Mouse (Mus musculus): ENCODE data around the gene Plekhg2. TPM values are rescaled to one million over a fixed set of nuclear protein-coding genes. Genes with fewer than 3 reads are reported as not detected.
A peak's percentile ranks its signal among the peaks of the same experiment; 100 is the strongest.

The Plekhg2 gene
- polyA plus RNA-seq, 1 experiment from 2014 or later: 38.8 TPM

DNA sequence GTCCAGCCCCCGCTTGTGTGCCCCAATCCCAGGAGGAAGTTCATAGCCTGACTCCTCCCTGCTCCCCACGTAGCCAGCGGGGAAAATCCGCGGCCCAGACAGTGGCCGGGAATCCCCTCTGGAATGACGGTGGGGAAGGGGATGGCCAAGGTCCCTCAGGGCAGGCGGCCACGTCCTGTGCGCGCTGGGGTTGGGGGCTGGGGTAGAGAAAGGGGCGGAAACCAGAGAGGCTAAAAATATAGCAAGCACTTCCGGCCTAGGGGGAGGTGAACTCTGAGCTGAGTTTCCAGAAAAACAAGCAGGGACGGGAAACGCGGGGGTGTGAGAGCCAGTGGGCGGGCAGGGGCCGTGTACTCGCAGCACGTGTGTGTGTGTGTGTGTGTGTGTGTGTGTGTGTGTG is 9.5 kb upstream of the Plekhg2 start:
- peak; percentile 44 for ATAC-seq (replicated peaks; ENCODE audit: insufficient number of reproducible peaks, low FRiP score, low TSS enrichment, low read depth)

DNA sequence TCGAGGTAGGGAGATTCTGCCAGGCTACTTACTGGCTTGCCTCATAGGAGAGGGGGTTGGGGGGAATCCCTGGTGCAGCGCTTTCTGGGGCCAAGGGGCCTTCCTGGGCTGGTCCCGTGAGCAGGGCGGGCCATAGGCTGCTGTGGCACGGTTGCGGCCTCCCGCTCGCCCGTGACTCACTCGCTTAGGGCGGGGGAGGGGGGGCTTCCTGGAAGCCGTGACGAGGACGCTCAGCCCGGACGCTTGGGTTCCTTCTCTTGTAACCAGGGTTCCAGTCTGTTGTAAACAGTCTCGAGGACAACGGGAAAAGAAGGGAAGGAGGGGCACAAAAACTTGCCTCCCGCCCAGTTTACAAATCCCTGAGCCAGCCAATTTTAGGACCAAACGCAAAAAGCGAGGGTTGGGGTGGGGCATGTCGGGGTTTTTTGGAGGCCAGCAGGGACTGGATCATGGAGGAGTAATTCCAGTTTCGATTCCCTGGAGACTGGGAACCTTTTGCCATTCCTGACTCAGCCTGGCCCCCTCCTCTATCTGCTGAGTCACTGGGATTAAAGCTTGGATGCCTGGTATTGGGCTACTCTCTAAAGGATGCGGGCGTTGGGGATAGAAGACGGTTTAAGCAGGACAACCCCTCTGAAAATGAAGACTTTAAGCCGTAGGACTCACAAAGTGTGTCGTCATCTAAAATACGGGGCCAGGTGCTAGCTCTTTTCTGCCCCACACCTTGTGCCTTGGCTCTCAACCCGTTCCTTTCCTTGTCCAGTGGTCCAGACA is 8.8 kb upstream of the Plekhg2 start:
- no peaks in the 10 kb centered on the region for H3K9me3 ChIP-seq (replicated peaks; ENCODE audit: control insufficient read depth, low read length)
- DNase-seq (ENCODE audit: low spot score) (peak; percentile 56), ATAC-seq (replicated peaks; ENCODE audit: insufficient number of reproducible peaks, low FRiP score, low TSS enrichment, low read depth) (no peak)
- H3K4me3 ChIP-seq (ENCODE audit: low read depth, low read length): peak overlapping the region; percentile 27
- peak overlapping the region; percentile 74 for H3K9ac ChIP-seq (replicated peaks; ENCODE audit: low read length)
- H3K27me3 ChIP-seq (ENCODE audit: control insufficient read depth, insufficient read depth, low read length): no peaks in the 10 kb centered on the region
- peaks cover 25% of the 10 kb centered on the region for H3K4me1 ChIP-seq (ENCODE audit: control insufficient read depth, insufficient read depth, low read length)
- H3K4me2 ChIP-seq (ENCODE audit: low read depth, low read length): peak overlapping the region; percentile 60
- no peaks in the 10 kb centered on the region for H3K36me3 ChIP-seq (replicated peaks; ENCODE audit: control insufficient read depth, insufficient read depth, low read depth, low read length)
- peak overlapping the region; percentile 92 for H3K27ac ChIP-seq (replicated peaks; ENCODE audit: low read depth, low read length)
- WGBS: 4% methylated on average over 30 of the region's 30 CpGs

More for the DNA sequence above, 9.5 kb upstream of the Plekhg2 start:
- no peaks in the 10 kb centered on the region for H3K36me3 ChIP-seq (replicated peaks; ENCODE audit: control insufficient read depth, insufficient read depth, low read depth, low read length)
- H3K4me3 ChIP-seq (ENCODE audit: low read depth, low read length): peak overlapping the region; percentile 27
- DNase-seq (ENCODE audit: low spot score): peak; percentile 88
- H3K27ac ChIP-seq (replicated peaks; ENCODE audit: low read depth, low read length): peak overlapping the region; percentile 92
- H3K9me3 ChIP-seq (replicated peaks; ENCODE audit: control insufficient read depth, low read length): no peaks in the 10 kb centered on the region
- peaks cover 25% of the 10 kb centered on the region for H3K4me1 ChIP-seq (ENCODE audit: control insufficient read depth, insufficient read depth, low read length)
- H3K4me2 ChIP-seq (ENCODE audit: low read depth, low read length): peak overlapping the region; percentile 60
- H3K27me3 ChIP-seq (ENCODE audit: control insufficient read depth, insufficient read depth, low read length): no peaks in the 10 kb centered on the region
- WGBS: 2% methylated on average over 18 of the region's 20 CpGs
- H3K9ac ChIP-seq (replicated peaks; ENCODE audit: low read length): peak overlapping the region; percentile 74

DNA sequence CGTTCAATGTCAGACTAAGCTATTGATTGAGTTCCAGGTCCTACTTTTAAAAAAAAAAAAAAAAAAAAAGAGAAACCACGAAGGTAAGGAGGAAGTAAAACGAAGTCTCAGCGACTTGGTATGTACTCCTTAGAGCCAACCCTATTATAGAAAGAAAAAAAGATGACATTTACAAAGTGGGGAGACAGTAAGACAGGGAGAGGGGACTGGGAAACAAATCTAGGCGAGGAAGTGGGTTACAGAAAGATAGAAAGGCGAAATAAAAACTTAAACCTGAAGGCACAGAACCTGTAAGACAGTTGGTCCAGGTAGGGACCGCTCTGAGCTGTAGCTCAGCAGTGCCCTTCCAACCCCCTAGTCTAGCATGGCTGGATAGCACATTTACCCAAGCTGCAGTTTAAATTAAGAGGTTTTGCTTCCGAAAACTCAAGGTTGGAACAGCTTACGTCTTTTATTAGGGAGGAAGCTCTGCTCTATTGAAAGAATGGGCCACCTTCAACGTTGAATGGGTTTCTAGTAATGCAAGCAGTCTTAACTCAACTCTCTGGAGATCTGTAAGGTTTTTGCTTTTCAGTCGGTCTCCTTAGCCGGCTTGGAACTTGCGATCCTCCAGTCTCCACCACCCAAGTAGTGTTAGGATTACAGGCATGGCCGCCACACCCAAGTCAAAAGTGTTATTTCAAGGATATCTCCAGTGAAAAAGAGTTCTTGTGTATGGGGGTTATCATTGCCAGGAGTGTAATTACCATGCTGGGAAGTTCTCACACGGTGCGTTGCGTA is 8.0 kb upstream of the Plekhg2 start, which contains the start of gene Zfp36:
Zfp36 (minus strand) TSS at position 17 of the 780 bp plus-strand sequence.
- no peaks in the 10 kb centered on the region for H3K36me3 ChIP-seq (replicated peaks; ENCODE audit: control insufficient read depth, insufficient read depth, low read depth, low read length)
- no peak for ATAC-seq (replicated peaks; ENCODE audit: insufficient number of reproducible peaks, low FRiP score, low TSS enrichment, low read depth)
- H3K27me3 ChIP-seq (ENCODE audit: control insufficient read depth, insufficient read depth, low read length): no peaks in the 10 kb centered on the region
- peaks cover 25% of the 10 kb centered on the region for H3K4me1 ChIP-seq (ENCODE audit: control insufficient read depth, insufficient read depth, low read length)
- H3K27ac ChIP-seq (replicated peaks; ENCODE audit: low read depth, low read length): peak within 1 kb of the TSS; percentile 92
- no peaks in the 10 kb centered on the region for H3K9me3 ChIP-seq (replicated peaks; ENCODE audit: control insufficient read depth, low read length)
- H3K4me3 ChIP-seq (ENCODE audit: low read depth, low read length): peak within 1 kb of the TSS; percentile 62
- WGBS: 47% methylated on average over 17 of the region's 17 CpGs
- peak within 1 kb of the TSS; percentile 95 for H3K4me2 ChIP-seq (ENCODE audit: low read depth, low read length)
- DNase-seq (ENCODE audit: low spot score): no peak
- peak within 1 kb of the TSS; percentile 74 for H3K9ac ChIP-seq (replicated peaks; ENCODE audit: low read length)

DNA sequence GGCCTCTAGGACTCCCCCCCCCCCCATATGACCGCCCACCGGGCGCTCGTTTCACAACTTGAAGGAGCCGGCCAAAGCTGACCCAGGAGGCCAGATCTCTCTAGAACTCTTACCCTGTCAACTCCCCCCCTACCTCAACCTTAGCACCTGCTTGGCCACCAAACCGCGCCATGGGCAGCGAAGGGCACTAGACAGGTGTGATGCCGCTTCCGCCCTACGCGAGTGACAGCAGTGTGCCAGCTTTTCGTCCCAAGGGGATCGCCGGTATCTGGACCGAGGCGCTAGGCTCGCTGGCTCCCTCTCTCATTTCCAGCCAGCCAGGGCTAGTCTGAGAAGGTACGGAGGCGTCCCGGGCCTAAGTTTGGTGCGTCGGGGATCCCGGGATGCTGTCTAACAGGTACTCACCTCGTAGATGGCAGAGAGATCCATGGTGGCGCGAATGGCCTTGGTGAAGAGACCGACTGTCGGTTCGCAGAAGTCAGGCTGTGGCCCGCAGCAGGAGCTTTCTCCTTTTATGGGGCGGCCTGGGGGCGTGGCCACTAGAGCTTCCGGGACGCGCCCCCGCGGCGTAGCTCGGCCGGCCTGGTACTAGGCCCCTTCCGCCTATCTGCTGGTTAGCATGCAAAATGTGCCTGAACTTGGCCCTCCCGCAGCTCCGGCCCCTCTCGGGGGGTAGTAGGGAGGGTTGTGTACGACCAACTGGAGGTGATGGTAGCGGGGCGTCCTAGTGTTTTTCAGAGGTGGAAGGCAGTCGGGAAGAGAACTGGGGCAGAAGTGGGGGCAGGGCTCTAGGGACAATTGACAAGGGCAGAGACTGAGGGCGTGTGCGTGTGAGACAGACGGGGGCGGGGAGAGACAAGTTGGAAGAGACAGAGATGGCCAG is 6.6 kb upstream of the Plekhg2 start:
- Histone ChIP-seq H3K27me3 (ENCODE audit: control insufficient read depth, insufficient read depth, low read length) (no peaks in the 10 kb centered on the region), H3K27ac (replicated peaks; ENCODE audit: low read depth, low read length) (peak overlapping the region; percentile 75), H3K9me3 (replicated peaks; ENCODE audit: control insufficient read depth, low read length) (no peaks in the 10 kb centered on the region), H3K36me3 (replicated peaks; ENCODE audit: control insufficient read depth, insufficient read depth, low read depth, low read length) (no peaks in the 10 kb centered on the region), H3K9ac (replicated peaks; ENCODE audit: low read length) (peak overlapping the region; percentile 72), H3K4me3 (ENCODE audit: low read depth, low read length) (peak overlapping the region; percentile 62), H3K4me1 (ENCODE audit: control insufficient read depth, insufficient read depth, low read length) (peaks cover 25% of the 10 kb centered on the region), H3K4me2 (ENCODE audit: low read depth, low read length) (peak overlapping the region; percentile 95)
- ATAC-seq (replicated peaks; ENCODE audit: insufficient number of reproducible peaks, low FRiP score, low TSS enrichment, low read depth) (no peak), DNase-seq (ENCODE audit: low spot score) (peak; percentile 91)
- 1% methylated on average over 49 of the region's 53 CpGs for WGBS

DNA sequence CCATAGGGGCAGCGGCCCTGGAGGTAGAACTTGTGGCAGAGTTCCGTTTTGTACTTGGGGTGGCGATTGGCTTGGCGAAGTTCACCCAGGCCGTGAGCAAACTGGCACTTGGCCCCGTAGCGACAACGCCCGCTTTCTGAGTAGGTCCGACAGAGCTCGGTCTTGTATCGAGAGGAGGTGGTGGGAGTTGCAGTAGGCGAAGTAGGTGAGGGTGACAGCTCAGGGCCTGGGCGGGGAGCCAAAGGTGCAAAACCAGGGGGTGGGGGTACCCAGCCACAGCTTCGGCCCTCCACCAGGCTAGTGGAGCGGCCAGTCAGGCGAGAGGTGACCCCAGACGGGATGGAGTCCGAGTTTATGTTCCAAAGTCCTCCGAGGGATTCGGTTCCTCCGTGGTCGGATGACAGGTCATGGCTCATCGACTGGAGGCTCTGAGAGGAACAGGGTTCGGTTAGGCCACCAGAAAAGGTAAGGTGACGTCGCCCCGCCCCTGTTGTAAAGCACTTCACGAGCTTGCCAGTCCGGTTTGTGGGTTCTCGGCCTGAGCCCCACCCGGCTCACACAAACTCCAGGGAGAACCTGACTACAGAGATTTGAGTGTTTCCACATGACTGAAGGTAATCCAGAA is 5.8 kb upstream of the Plekhg2 start:
- Histone ChIP-seq H3K4me2 (ENCODE audit: low read depth, low read length) (peak overlapping the region; percentile 95), H3K4me1 (ENCODE audit: control insufficient read depth, insufficient read depth, low read length) (peaks cover 25% of the 10 kb centered on the region), H3K4me3 (ENCODE audit: low read depth, low read length) (peak overlapping the region; percentile 62), H3K27ac (replicated peaks; ENCODE audit: low read depth, low read length) (peak overlapping the region; percentile 75), H3K9me3 (replicated peaks; ENCODE audit: control insufficient read depth, low read length) (no peaks in the 10 kb centered on the region), H3K9ac (replicated peaks; ENCODE audit: low read length) (peak overlapping the region; percentile 72), H3K27me3 (ENCODE audit: control insufficient read depth, insufficient read depth, low read length) (no peaks in the 10 kb centered on the region), H3K36me3 (replicated peaks; ENCODE audit: control insufficient read depth, insufficient read depth, low read depth, low read length) (no peaks in the 10 kb centered on the region)
- DNase-seq (ENCODE audit: low spot score): no peak
- ATAC-seq (replicated peaks; ENCODE audit: insufficient number of reproducible peaks, low FRiP score, low TSS enrichment, low read depth): no peak
- 38% methylated on average over 32 of the region's 32 CpGs for WGBS

DNA sequence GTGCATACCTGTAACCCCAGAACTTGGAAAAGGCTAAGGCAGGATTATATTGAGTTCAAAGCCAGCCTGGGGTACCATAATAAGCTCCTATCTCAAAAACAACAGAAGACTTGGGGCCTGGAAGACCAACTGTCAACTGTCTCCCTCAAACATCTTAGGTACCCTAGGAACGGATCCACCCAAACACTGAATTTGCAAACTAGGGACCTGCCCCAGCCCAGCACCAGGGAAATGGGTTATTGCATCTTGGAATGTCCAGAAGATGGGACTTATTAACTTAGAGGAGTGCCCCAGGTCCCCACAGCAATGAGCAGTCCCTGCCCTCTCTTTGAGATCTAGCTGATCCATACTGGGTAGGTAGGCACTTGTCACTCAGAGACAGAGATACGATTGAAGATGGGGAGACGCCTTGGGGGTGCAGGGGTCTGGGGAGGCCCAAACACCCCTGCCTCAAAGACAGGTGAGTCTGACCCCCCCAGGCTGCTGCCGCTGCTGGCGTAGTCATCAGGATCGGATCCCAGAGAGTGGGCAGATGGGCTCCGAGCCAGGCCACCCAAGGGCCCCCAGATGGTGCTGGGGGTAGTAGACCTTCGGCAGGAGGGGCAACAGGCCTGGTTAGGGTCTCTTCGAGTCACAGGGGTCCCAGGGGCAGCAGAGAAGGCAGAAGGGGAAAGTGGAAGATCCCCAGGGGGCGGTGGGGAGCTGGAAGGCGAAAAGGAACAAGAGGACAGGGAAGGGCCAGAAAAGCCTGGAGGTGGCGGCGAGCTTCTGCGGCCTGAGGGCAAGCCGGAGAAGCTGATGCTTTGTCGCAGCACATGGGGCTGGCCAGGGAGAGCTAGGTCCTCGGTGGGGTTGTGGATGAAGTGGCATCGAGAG is 5.0 kb upstream of the Plekhg2 start:
- H3K4me1 ChIP-seq (ENCODE audit: control insufficient read depth, insufficient read depth, low read length): peaks cover 22% of the 10 kb centered on the region
- 71% methylated on average over 18 of the region's 18 CpGs for WGBS
- peak overlapping the region; percentile 95 for H3K4me2 ChIP-seq (ENCODE audit: low read depth, low read length)
- no peaks in the 10 kb centered on the region for H3K36me3 ChIP-seq (replicated peaks; ENCODE audit: control insufficient read depth, insufficient read depth, low read depth, low read length)
- H3K4me3 ChIP-seq (ENCODE audit: low read depth, low read length): peak overlapping the region; percentile 62
- H3K27me3 ChIP-seq (ENCODE audit: control insufficient read depth, insufficient read depth, low read length): no peaks in the 10 kb centered on the region
- H3K9me3 ChIP-seq (replicated peaks; ENCODE audit: control insufficient read depth, low read length): no peaks in the 10 kb centered on the region
- H3K9ac ChIP-seq (replicated peaks; ENCODE audit: low read length): peak overlapping the region; percentile 72
- no peak for DNase-seq (ENCODE audit: low spot score)
- H3K27ac ChIP-seq (replicated peaks; ENCODE audit: low read depth, low read length): 0 out of 2 replicates have a peak overlapping the region, but pooled peaks have one; percentile 75
- no peak for ATAC-seq (replicated peaks; ENCODE audit: insufficient number of reproducible peaks, low FRiP score, low TSS enrichment, low read depth)
